Comparison of ENCODE assay signal across 39 mouse cellular contexts in the genomic region with DNA sequence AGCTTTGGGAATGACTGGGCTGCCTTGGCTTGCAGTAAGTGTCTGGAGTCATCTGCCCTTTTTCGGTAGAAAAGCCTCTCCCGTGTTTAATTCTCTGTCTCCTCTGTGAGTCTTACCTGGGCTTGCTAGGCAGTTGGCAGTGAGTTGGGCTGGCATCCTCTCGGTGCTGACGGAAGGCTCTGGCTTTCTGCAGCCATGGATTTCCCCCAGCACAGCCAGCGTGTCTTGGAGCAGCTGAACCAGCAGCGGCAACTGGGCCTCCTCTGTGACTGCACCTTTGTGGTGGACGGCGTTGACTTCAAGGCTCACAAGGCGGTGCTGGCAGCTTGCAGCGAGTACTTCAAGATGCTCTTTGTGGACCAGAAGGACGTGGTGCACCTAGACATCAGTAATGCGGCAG. TPM values are rescaled to one million over a fixed set of nuclear protein-coding genes. Genes with fewer than 3 reads are reported as not detected.
A peak's percentile ranks its signal among the peaks of the same experiment; 100 is the strongest.
DNase-seq lines count a peak whose midpoint lies in the region; ATAC-seq and TF ChIP-seq lines count a peak whose summit lies in the region.
"Had no signal": no experiment of that assay in that cellular context is flagged by ENCODE, and none has a peak within 500 bp of the region (broad histone marks: within the 10 kb centered on the region; RNA-seq: fewer than 3 reads in every experiment).

No protein-coding gene starts in this region.

- H3K9ac ChIP-seq in stomach, embryonic 16.5 days (ENCODE audit: low read length), result peak overlapping the region; percentile 36; the same call in 1 of the 2 replicates
- H3K9ac ChIP-seq in stomach, postnatal 0 days (ENCODE audit: low read length), result no peak overlapping the region
- H3K9ac ChIP-seq: forebrain, embryonic 15.5 days; heart, embryonic 12.5 days; hindbrain, embryonic 15.5 days; kidney, embryonic 15.5 days; limb, embryonic 15.5 days; liver, embryonic 13.5 days had no signal

- TF ChIP-seq EP300 in stomach, postnatal 0 days (optimal IDR thresholded peaks at IDR 0.05), result no peak

- intact Hi-C loops in left cerebral cortex, postnatal 4 days (cut with DNase I), result no loop called here
- intact Hi-C loops in left cerebral cortex, postnatal 10 days (cut with DNase I), result no loop called here

- H3K27me3 ChIP-seq in stomach, embryonic 16.5 days (ENCODE audit: control insufficient read depth, insufficient read depth, low read length), result no peaks in the 10 kb centered on the region
- no peaks in the 10 kb centered on the region for H3K27me3 ChIP-seq in stomach, postnatal 0 days (ENCODE audit: control insufficient read depth, insufficient read depth, low read length)
- H3K27me3 ChIP-seq: CH12.LX; forebrain, embryonic 15.5 days; heart, embryonic 12.5 days; hindbrain, embryonic 15.5 days; kidney, embryonic 15.5 days; limb, embryonic 15.5 days; liver, embryonic 13.5 days had no signal

- H3K27ac ChIP-seq in stomach, embryonic 16.5 days (ENCODE audit: low read length), result no peak overlapping the region
- no peak overlapping the region for H3K27ac ChIP-seq in stomach, postnatal 0 days (replicated peaks)
- H3K27ac ChIP-seq: forebrain, embryonic 15.5 days; hindbrain, embryonic 15.5 days; kidney, embryonic 15.5 days; limb, embryonic 10.5 days; liver, embryonic 13.5 days had no signal

- H3K4me3 ChIP-seq in stomach, embryonic 16.5 days (replicated peaks; ENCODE audit: low read length), result no peak overlapping the region
- H3K4me3 ChIP-seq in stomach, postnatal 0 days (ENCODE audit: low read depth, low read length), result no peak overlapping the region
- H3K4me3 ChIP-seq: forebrain, embryonic 15.5 days; heart, embryonic 12.5 days; hindbrain, embryonic 15.5 days; kidney, embryonic 15.5 days; limb, embryonic 10.5 days; limb, embryonic 15.5 days; liver, embryonic 13.5 days had no signal

- H3K36me3 ChIP-seq in stomach, embryonic 16.5 days (ENCODE audit: control insufficient read depth, insufficient read depth, low read length), result peaks cover 26% of the 10 kb centered on the region
- H3K36me3 ChIP-seq in stomach, postnatal 0 days (ENCODE audit: control insufficient read depth, insufficient read depth, low read length), result peaks cover 25% of the 10 kb centered on the region

- DNase-seq in cerebellum, postnatal 10 days, result peak; percentile 36 to 47
- DNase-seq in cerebellum, adult 9-10 months, result no peak
- DNase-seq in gastrocnemius, adult 18-20 months (ENCODE audit: low spot score), result peak; percentile 30
- DNase-seq in gastrocnemius, postnatal 25 days, result no peak
- DNase-seq in left cerebral cortex, postnatal 4 days, result peak; percentile 12
- DNase-seq in left cerebral cortex, postnatal 10 days (ENCODE audit: extremely low spot score in 1 of 2, low spot score in 2 of 2), result no peak
- no peak for DNase-seq in stomach, postnatal 0 days (ENCODE audit: low spot score)
- DNase-seq: adrenal gland, adult 2 months; adrenal gland, postnatal 36 days; cerebellum, adult 8-10 months; gastrocnemius, postnatal 10 days; heart, adult 18-20 months; heart, postnatal 4 days; kidney, adult 18-20 months; kidney, postnatal 25 days; liver, embryonic 13.5 days; lung, adult 18-20 months; lung, postnatal 4 days; right cerebral cortex, adult 18-20 months; spleen, adult 18-20 months; thymus, adult 2 months; thymus, postnatal 36 days had no signal

- 82% methylated on average over 12 of the region's 12 CpGs for WGBS in stomach, embryonic 16.5 days
- 78% methylated on average over 12 of the region's 12 CpGs for WGBS in stomach, postnatal 0 days

- H3K9me3 ChIP-seq in stomach, embryonic 16.5 days (replicated peaks; ENCODE audit: control insufficient read depth, low read length), result no peaks in the 10 kb centered on the region
- H3K9me3 ChIP-seq in stomach, postnatal 0 days (ENCODE audit: control insufficient read depth, low read length), result no peaks in the 10 kb centered on the region
- H3K9me3 ChIP-seq: forebrain, embryonic 15.5 days; heart, embryonic 12.5 days; hindbrain, embryonic 15.5 days; kidney, embryonic 15.5 days; limb, embryonic 10.5 days; limb, embryonic 15.5 days; liver, embryonic 13.5 days had no signal

- ATAC-seq in stomach, embryonic 16.5 days (ENCODE audit: insufficient read depth, low FRiP score), result no peak
- ATAC-seq in stomach, postnatal 0 days (ENCODE audit: low FRiP score, low TSS enrichment), result no peak
- ATAC-seq: activated CD4-positive, CD25-positive, alpha-beta regulatory T cell, adult 4 months; forebrain, embryonic 15.5 days; inflammation-experienced regulatory T-cells, adult 6 months had no signal

- H3K4me2 ChIP-seq in stomach, embryonic 16.5 days (ENCODE audit: low read depth, low read length), result 0 out of 2 replicates have a peak overlapping the region, but pooled peaks have one; percentile 7
- H3K4me2 ChIP-seq in stomach, postnatal 0 days (replicated peaks; ENCODE audit: low read depth), result no peak overlapping the region
- H3K4me2 ChIP-seq: forebrain, embryonic 15.5 days; heart, embryonic 12.5 days; hindbrain, embryonic 15.5 days; kidney, embryonic 15.5 days; limb, embryonic 15.5 days; liver, embryonic 13.5 days had no signal

- H3K4me1 ChIP-seq in stomach, embryonic 16.5 days (ENCODE audit: control insufficient read depth, insufficient read depth, low read length), result peaks cover 20% of the 10 kb centered on the region; the same call in 1 of the 2 replicates
- H3K4me1 ChIP-seq in stomach, postnatal 0 days (replicated peaks; ENCODE audit: control insufficient read depth, insufficient read depth), result peaks cover 2% of the 10 kb centered on the region; the same call in 1 of the 2 replicates

- TF ChIP-seq CTCF in stomach, postnatal 0 days (IDR thresholded peaks at IDR 0.05; ENCODE audit: low read depth), result no peak

RNA-seq across cellular contexts. Expression of gene Zbtb17, which starts 17.1 kb away (rescaled TPM):
- 10 to 100 TPM; 29.2 to 32.2 TPM for total RNA-seq in gastrocnemius, adult 18-20 months (2021)
- 10 to 100 TPM; 24.7 to 25.5 TPM for total RNA-seq in gastrocnemius, postnatal 25 days (2021)
- total RNA-seq in left cerebral cortex, postnatal 4 days (2021), result 10 to 100 TPM; 32.7 to 35.3 TPM
- 10 to 100 TPM; 23.0 to 26.1 TPM for total RNA-seq in left cerebral cortex, postnatal 10 days (2021)
- polyA plus RNA-seq in stomach, embryonic 16.5 days (2015; fragmentation: Nextera tagmentation; extraction: Ambion mirVana), result 31.8 and 35.6 TPM in 2 replicates
- 13.3 and 16.8 TPM in 2 replicates for polyA plus RNA-seq in stomach, postnatal 0 days (2015; fragmentation: Nextera tagmentation; extraction: Ambion mirVana)

RNA-seq across cellular contexts. Expression of gene Srarp, which starts 25.7 kb away (rescaled TPM):
- total RNA-seq in gastrocnemius, adult 18-20 months (2021), result 1 to 10 TPM in 1 of 2 experiments, under 1 TPM in 1; 0.87 to 1.0 TPM
- total RNA-seq in gastrocnemius, postnatal 25 days (2021), result 1 to 10 TPM in 1 of 2 experiments, under 1 TPM in 1; 0.91 to 1.0 TPM
- 1 to 10 TPM; 1.5 to 1.8 TPM for total RNA-seq in left cerebral cortex, postnatal 4 days (2021)
- 1 to 10 TPM; 2.5 to 3.5 TPM for total RNA-seq in left cerebral cortex, postnatal 10 days (2021)
- polyA plus RNA-seq in stomach, embryonic 16.5 days (2015; fragmentation: Nextera tagmentation; extraction: Ambion mirVana), result not detected in 2 replicates
- not detected in 2 replicates for polyA plus RNA-seq in stomach, postnatal 0 days (2015; fragmentation: Nextera tagmentation; extraction: Ambion mirVana)
- total RNA-seq: adrenal gland, postnatal 36 days; CH12.LX; ES-E14; gastrocnemius, postnatal 10 days; heart, postnatal 4 days had no signal
- polyA plus RNA-seq: activated CD4-positive, CD25-positive, alpha-beta regulatory T cell, adult 4 months; C2C12; embryonic facial prominence, embryonic 11.5 days; forebrain, embryonic 15.5 days; heart, embryonic 12.5 days; heart, postnatal 0 days; inflammation-experienced regulatory T-cells, adult 6 months; kidney, embryonic 15.5 days; limb, embryonic 10.5 days; limb, embryonic 15.5 days; liver, embryonic 13.5 days; lung, postnatal 0 days had no signal

RNA-seq across cellular contexts. Expression of gene Hspb7, which starts 41.0 kb away (rescaled TPM):
- 100 to 1,000 TPM; 331 to 560 TPM for total RNA-seq in gastrocnemius, adult 18-20 months (2021)
- total RNA-seq in gastrocnemius, postnatal 25 days (2021), result 1,000 to 10,000 TPM in 1 of 2 experiments, 100 to 1,000 TPM in 1; 347 to 1,168 TPM
- not detected for total RNA-seq in left cerebral cortex, postnatal 4 days (2021)
- total RNA-seq in left cerebral cortex, postnatal 10 days (2021), result under 1 TPM; 0.11 to 0.20 TPM
- 5.6 and 5.8 TPM in 2 replicates for polyA plus RNA-seq in stomach, embryonic 16.5 days (2015; fragmentation: Nextera tagmentation; extraction: Ambion mirVana)
- polyA plus RNA-seq in stomach, postnatal 0 days (2015; fragmentation: Nextera tagmentation; extraction: Ambion mirVana), result 2.3 and 3.5 TPM in 2 replicates
- total RNA-seq: ES-E14; layer of hippocampus, adult 18-20 months had no signal
- polyA plus RNA-seq: activated CD4-positive, CD25-positive, alpha-beta regulatory T cell, adult 4 months; forebrain, embryonic 15.5 days; hindbrain, embryonic 15.5 days; inflammation-experienced regulatory T-cells, adult 6 months had no signal

RNA-seq across cellular contexts. Expression of gene Clcnkb, which starts 45.8 kb away (rescaled TPM):
- under 1 TPM in 1 of 2 experiments, not detected in 1; 0.40 TPM for total RNA-seq in gastrocnemius, adult 18-20 months (2021)
- not detected for total RNA-seq in gastrocnemius, postnatal 25 days (2021)
- not detected for total RNA-seq in left cerebral cortex, postnatal 4 days (2021)
- total RNA-seq in left cerebral cortex, postnatal 10 days (2021), result not detected
- polyA plus RNA-seq in stomach, embryonic 16.5 days (2015; fragmentation: Nextera tagmentation; extraction: Ambion mirVana), result not detected in 2 replicates
- polyA plus RNA-seq in stomach, postnatal 0 days (2015; fragmentation: Nextera tagmentation; extraction: Ambion mirVana), result not detected in 2 replicates
- total RNA-seq: adrenal gland, adult 2 months; adrenal gland, postnatal 36 days; layer of hippocampus, adult 18-20 months; layer of hippocampus, postnatal 14 days had no signal
- polyA plus RNA-seq: activated CD4-positive, CD25-positive, alpha-beta regulatory T cell, adult 4 months; adrenal gland, adult 2 months; C2C12; embryonic facial prominence, embryonic 11.5 days; forebrain, embryonic 15.5 days; hindbrain, embryonic 15.5 days; inflammation-experienced regulatory T-cells, adult 6 months; limb, embryonic 10.5 days; limb, embryonic 15.5 days; liver, embryonic 13.5 days; lung, postnatal 0 days had no signal

Comparison
In these comparisons a context has a peak if more than half of its experiments do, and no peak if none do; other contexts are left out.
1. DNase-seq: peak in cerebellum, postnatal 10 days (2 of 2), gastrocnemius, adult 18-20 months (single experiment) and left cerebral cortex, postnatal 4 days (single experiment); none in cerebellum, adult 9-10 months (single experiment), gastrocnemius, postnatal 25 days (single experiment), left cerebral cortex, postnatal 10 days (0 of 2) and stomach, postnatal 0 days (single experiment).
2. RNA of gene Hspb7, which starts 41.0 kb away (total RNA-seq): 347 to 1,168 TPM in gastrocnemius, postnatal 25 days and 331 to 560 TPM in gastrocnemius, adult 18-20 months; 0.11 to 0.20 TPM in left cerebral cortex, postnatal 10 days and not detected in left cerebral cortex, postnatal 4 days; every median in the first group is over 100 times any median in the second.